Mouse (Mus musculus) heart, embryonic 16.5 days (tissue): ENCODE measurements at regions not wholly inside any gene's neighbourhood (a gene's known extent, or its start where the extent isn't known, plus 50 kb on each side); places are given as distances from the start of the nearest gene placed in this dataset.

ENCODE experiments used
- ATAC-seq: fragments of 200-750 bp; cut with Nextera tagmentation; replicated peaks from 2 replicates; pipeline ENCODE4 v1.8.0; 2017; ENCODE audit warnings: moderate number of reproducible peaks; ENCODE audit not compliant: insufficient read depth, low FRiP score; ENCODE audit errors: extremely low read depth
- H3K27ac ChIP-seq: fragments of 300-500 bp; sonication (generic); 2 replicates; pipeline ENCODE4 v1.5.1; 2014; ENCODE audit warnings: mild to moderate bottlenecking, low read length, control low read depth, moderate library complexity
- H3K27me3 ChIP-seq: fragments of 300-500 bp; sonication (generic); 2 replicates; pipeline ENCODE4 v1.6.1; 2014; ENCODE audit warnings: low read length, mixed read lengths; ENCODE audit not compliant: control insufficient read depth, insufficient read depth
- H3K36me3 ChIP-seq: fragments of 300-500 bp; sonication (generic); 2 replicates; pipeline ENCODE4 v1.6.1; 2014; ENCODE audit not compliant: control insufficient read depth, insufficient read depth
- H3K4me1 ChIP-seq: fragments of 300-500 bp; sonication (generic); 2 replicates; pipeline ENCODE4 v1.6.1; 2014; ENCODE audit warnings: low read length, mixed read lengths; ENCODE audit not compliant: control insufficient read depth, insufficient read depth
- H3K4me2 ChIP-seq: fragments of 300-500 bp; sonication (generic); 2 replicates; pipeline ENCODE4 v1.6.1; 2014; ENCODE audit warnings: low read depth, mild to moderate bottlenecking, control low read depth, low read length
- H3K4me3 ChIP-seq: fragments of 300-500 bp; sonication (generic); 2 replicates; pipeline ENCODE4 v1.5.1; 2014; ENCODE audit warnings: mild to moderate bottlenecking, control low read depth, low read length
- H3K9ac ChIP-seq: fragments of 300-500 bp; sonication (generic); 2 replicates; pipeline ENCODE4 v1.6.1; 2014; ENCODE audit warnings: low read length, control low read depth
- H3K9me3 ChIP-seq: fragments of 300-500 bp; sonication (generic); replicated peaks from 2 replicates; pipeline ENCODE4 v1.6.1; 2016; ENCODE audit warnings: low read length; ENCODE audit not compliant: control insufficient read depth
- WGBS: fragments of 180-500 bp; shearing (Covaris S2); extraction: QIAGEN DNeasy Blood & Tissue Kit; methylation state at CpG from one replicate; pipeline ENCODE4 v1.1.7; 2014; 5-methylcytosine and 5-hydroxymethylcytosine counted together

DNA sequence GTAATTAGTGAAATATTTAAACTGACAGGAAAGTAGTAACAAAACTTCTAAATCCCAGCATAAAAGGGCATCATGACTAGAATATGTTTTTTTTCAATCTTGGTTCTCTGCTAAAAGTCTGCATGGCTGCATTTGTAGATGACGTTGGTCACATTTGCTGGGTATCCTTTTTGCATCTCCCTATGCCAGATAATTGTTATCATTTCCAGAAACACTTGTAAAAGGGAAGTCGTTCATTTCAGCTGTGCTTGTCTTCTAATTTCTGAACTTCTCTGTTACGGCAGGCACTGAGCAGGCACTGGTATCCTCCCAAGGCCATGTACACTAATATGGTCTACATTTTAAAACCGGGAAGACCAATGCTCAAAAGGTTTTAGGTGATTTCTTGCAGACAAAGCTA, 69.6 kb upstream of the Rps6ka3 start:
- Histone ChIP-seq H3K4me3 (no peak overlapping the region), H3K9ac (no peak overlapping the region), H3K4me1 (no peaks in the 10 kb centered on the region), H3K27me3 (no peaks in the 10 kb centered on the region), H3K27ac (no peak overlapping the region), H3K36me3 (no peaks in the 10 kb centered on the region), H3K9me3 (no peaks in the 10 kb centered on the region), H3K4me2 (no peak overlapping the region)
- no peak for ATAC-seq
- WGBS, result 56% methylated on average over 4 of the region's 4 CpGs

GRCm38 (mm10) chrX:159143278-159143677, 66.8 kb upstream of the Rps6ka3 start:
- no peak overlapping the region for H3K27ac ChIP-seq
- no peaks in the 10 kb centered on the region for H3K36me3 ChIP-seq
- H3K4me3 ChIP-seq, result no peak overlapping the region
- ATAC-seq, result no peak
- H3K4me2 ChIP-seq, result no peak overlapping the region
- no peak overlapping the region for H3K9ac ChIP-seq
- no peaks in the 10 kb centered on the region for H3K4me1 ChIP-seq
- no peaks in the 10 kb centered on the region for H3K9me3 ChIP-seq
- WGBS, result 81% methylated on average over 4 of the region's 4 CpGs
- H3K27me3 ChIP-seq, result no peaks in the 10 kb centered on the region

DNA sequence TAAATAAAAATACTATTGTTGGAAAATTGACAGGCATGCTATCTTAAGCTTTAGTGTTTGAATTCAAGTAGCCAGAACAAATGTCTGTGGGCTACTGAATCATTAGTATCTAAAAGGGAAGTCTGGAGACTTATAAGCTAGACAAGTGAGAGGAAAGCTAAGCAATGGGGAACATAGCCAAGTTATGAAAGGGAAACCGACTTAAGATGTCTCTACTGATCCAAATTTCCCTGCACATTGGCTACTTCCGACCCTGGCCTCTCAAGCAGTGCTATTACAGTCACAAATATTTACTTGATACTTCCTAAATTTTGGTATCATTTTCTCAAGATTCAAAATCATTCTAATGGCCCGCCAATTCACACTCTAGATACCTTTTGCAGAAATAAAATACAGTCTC, 65.4 kb upstream of the Rps6ka3 start:
- WGBS, result 79% methylated on average over 3 of the region's 3 CpGs
- H3K4me3 ChIP-seq, result no peak overlapping the region

GRCm38 (mm10) chrX:159145212-159145611, 64.9 kb upstream of the Rps6ka3 start:
- no peak overlapping the region for H3K4me2 ChIP-seq
- 32% methylated on average over 4 of the region's 4 CpGs for WGBS
- H3K4me3 ChIP-seq, result no peak overlapping the region
- H3K9me3 ChIP-seq, result no peaks in the 10 kb centered on the region
- H3K9ac ChIP-seq, result no peak overlapping the region
- no peaks in the 10 kb centered on the region for H3K36me3 ChIP-seq
- no peak for ATAC-seq
- H3K4me1 ChIP-seq, result no peaks in the 10 kb centered on the region
- H3K27ac ChIP-seq, result no peak overlapping the region
- no peaks in the 10 kb centered on the region for H3K27me3 ChIP-seq

More for the DNA sequence above, 65.4 kb upstream of the Rps6ka3 start:
- no peaks in the 10 kb centered on the region for H3K27me3 ChIP-seq
- H3K9me3 ChIP-seq, result no peaks in the 10 kb centered on the region
- no peaks in the 10 kb centered on the region for H3K36me3 ChIP-seq
- H3K9ac ChIP-seq, result no peak overlapping the region
- no peak for ATAC-seq
- no peak overlapping the region for H3K27ac ChIP-seq
- no peaks in the 10 kb centered on the region for H3K4me1 ChIP-seq
- no peak overlapping the region for H3K4me2 ChIP-seq

- H3K36me3 ChIP-seq, result no peaks in the 10 kb centered on the region
- WGBS, result 56% methylated on average over 5 of the region's 5 CpGs
- H3K9me3 ChIP-seq, result no peaks in the 10 kb centered on the region
- no peak overlapping the region for H3K27ac ChIP-seq
- H3K4me2 ChIP-seq, result no peak overlapping the region
- H3K4me3 ChIP-seq, result no peak overlapping the region
- H3K27me3 ChIP-seq, result no peaks in the 10 kb centered on the region
- no peak overlapping the region for H3K9ac ChIP-seq
- H3K4me1 ChIP-seq, result no peaks in the 10 kb centered on the region
- no peak for ATAC-seq
These were observed 54.3 kb upstream of the Rps6ka3 start for GRCm38 (mm10) chrX:159155786-159156185.

DNA sequence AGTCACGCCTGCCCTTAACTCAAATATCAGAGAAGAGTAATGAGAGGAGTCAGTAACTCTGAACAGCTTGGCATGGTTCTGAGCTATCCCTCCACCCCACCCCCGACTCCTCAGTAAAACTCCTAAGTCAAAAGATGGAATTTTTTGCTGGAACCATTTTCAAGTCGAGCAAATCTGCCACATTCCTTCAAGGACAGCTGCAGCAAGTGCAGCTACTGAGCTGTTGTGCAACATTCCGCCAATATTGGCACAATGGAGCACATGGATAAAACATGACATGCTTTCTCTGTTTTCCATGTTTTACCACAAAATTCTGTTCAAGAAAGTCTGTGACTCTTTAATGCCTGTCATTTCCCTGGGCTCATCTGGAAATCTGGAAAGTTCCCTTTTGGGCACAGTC, 53.1 kb upstream of the Rps6ka3 start:
- H3K36me3 ChIP-seq, result no peaks in the 10 kb centered on the region
- no peak overlapping the region for H3K4me2 ChIP-seq
- no peak overlapping the region for H3K4me3 ChIP-seq
- no peaks in the 10 kb centered on the region for H3K4me1 ChIP-seq
- H3K27ac ChIP-seq, result no peak overlapping the region
- ATAC-seq, result no peak
- H3K27me3 ChIP-seq, result no peaks in the 10 kb centered on the region
- H3K9ac ChIP-seq, result no peak overlapping the region
- WGBS, result 71% methylated on average over 4 of the region's 4 CpGs
- H3K9me3 ChIP-seq, result no peaks in the 10 kb centered on the region

DNA sequence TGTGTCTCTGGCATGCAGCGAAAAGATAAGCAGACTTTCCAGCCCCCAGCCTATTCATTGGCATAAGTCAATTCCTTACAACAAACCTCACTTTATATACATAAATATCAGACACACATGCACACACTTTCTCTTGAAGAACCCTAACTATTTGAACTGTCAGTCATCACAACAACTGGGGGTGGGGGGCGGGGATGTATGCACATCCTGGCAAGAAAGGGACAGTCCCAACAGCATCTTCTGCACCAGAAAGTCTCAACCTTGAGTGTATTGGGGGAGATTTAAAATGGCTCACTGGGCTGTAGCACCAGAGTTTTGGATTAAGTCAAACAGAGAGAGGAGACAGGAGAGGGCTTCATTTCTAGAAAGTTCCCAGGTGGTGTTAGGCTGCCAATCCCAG, 50.4 kb upstream of the Rps6ka3 start:
- Histone ChIP-seq H3K27ac (no peak overlapping the region), H3K9me3 (no peaks in the 10 kb centered on the region), H3K9ac (no peak overlapping the region), H3K4me2 (no peak overlapping the region), H3K27me3 (no peaks in the 10 kb centered on the region), H3K4me1 (no peaks in the 10 kb centered on the region), H3K36me3 (no peaks in the 10 kb centered on the region), H3K4me3 (no peak overlapping the region)
- WGBS, result 75% methylated on average over 2 of the region's 2 CpGs
- no peak for ATAC-seq
